Mouse (Mus musculus): ENCODE data around the gene Prpf8.
"Not testable (repeated sequence)": the region's sequence is repeated elsewhere in the genome, so short reads cannot be mapped to it uniquely, and the experiment has no call there.

Gene Prpf8

DNA sequence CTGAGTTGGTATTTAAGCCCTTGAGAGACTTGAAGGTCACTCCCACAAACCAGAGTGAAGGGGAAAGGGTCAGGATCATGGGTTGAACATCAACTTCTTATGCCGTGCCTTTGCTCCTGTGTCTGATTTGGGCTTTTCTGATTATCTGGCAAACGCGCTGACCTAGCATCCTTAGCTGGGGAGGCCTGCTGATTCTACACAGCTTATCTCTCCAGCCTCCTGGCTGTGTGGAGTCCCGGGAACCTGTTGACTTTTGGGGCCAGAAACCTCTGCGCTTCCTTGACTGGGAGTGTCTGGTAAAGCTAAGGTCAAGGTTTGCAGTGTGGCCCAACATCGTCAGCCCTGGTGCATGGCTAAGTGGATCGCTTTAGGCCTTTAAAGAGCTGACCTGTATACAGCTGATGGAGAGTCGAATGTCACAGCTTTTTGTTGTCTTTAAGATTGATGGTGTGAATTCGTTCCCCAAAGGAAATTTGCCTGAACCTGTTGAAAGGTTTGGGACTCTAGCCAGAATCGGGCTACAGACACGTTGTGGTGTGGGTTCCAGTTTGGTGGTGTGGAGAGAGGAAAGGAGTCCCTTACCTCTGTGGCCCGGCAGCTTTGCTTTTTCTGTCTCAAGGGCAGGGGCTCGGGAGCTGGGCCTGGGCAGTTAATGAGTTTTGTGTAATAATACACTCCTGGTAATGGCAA, 48.6 kb downstream of the Prpf8 start:
- DNase-seq: no peak

DNA sequence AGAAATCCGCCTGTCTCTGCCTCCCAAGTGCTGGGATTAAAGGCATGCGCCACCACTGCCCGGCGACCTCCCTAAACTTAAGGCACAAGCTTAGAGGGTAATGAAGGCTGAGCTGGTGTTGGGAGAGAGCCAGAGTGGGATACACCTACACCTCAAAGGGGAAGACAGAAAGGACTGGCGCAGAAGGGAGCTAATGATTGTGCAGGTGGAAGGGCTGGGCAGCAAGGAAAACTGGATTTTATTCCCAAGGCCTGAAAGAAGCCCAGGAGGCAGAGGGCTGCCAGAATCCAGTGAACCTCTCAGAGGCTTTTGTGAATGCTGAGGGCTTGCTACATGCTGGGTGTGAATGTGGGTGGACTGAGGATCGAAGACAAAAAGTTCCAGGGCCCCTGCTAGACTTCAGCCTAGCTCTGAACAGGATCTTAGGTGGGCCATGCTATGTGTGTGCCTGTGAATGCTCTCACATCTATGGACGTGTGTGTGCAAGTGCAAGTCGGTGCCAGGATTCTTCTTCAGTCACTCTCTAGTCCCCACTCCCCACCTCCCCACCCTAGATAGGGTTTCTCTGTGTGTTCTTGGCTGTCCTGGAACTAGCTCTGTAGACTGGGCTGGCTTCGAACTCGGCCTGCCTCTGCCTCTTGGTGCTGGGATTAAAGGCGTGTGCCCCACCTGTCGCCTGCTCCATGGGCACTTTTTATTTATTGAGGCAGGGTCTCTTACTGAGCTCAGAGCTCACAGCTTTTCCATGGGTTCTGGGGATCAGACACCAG, 49.8 kb downstream of the Prpf8 start:
- DNase-seq: no peak

DNA sequence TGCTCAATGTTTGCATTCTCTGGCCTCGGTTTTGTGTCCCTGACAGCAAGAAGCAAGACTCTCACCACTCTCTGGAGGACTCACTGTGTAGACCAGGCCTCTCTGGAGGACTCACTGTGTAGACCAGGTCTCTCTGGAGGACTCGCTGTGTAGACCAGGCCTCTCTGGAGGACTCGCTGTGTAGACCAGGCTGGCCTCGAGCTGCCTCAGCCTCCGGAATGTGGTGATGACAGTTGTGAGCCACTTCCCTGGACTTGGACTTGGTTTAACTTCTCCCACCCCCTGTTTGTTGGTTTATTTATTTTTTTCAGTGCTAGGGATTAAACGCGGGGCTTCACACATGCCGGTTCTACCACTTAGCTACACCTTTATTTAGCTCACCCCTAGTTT, 50.4 kb downstream of the Prpf8 start:
- DNase-seq: no peak

DNA sequence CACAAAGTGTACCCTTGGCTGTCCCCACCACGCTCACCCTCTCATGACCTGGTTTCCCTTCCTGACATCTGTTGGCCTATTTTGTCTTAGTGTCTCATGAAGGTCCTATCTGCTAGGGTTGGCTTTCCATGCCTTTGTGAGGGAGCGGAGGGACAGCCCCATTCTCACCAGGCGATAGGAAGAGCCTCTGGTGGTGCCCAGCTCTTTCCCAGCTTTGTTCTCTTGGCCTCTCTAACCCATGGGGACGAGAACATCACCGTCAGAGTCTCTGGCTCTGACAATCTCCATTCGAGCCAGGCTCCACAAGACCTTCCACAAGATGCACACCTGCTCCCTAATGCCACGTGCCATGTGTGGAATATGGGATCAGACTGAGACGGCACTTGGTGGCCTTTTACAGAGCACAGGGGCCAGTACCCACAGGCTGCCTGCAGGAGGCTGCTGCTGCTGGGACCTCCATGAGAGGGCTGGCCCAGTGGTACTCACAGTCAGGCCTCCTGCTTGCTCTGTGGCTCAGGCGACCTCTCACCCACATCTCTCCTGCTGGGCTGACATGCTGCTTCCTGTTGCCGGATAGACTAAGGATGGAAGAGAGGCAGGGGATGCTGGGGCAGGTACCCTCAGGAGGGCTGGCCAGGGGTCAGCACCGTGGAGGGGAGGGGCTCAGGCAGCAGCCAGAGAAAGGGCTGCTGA, 51.0 kb downstream of the Prpf8 start:
- no peak for DNase-seq

DNA sequence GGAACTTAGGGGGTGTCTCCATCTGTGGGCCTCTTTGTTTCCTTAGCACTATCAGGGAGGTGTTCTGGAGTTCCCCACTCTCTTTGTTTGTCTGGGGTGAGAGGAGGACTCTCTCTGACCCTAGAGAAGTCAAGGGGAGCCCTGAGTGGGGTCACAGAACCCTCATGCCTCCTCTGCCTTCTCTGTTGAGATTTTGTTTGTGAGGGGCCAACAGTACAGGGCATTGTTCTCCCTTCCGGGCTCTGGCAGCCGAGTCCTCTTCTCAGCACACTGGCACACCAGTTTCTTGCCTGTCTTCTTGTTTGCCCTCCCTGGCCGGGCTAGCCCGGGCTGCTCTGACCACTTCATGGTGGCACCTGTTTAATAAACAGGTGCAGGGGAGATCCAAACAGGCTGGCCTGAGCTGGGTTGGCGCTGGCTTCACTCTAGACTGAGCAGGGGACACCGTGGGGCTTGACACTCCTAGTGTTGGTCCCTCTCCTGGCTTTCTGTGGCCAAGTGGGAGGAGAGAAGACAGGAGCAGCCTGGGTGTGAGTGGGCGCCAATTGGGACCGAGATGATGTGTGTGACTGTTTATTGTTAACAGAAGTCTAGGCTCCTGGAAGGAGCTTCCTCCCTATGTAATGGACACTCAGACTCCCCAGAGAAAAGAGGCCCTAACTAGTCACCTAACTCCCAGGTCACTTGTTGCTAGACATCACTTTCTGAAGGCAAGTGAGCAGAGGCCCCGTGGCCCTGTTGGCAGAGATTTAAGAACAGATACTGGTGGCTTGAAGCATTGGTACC, 51.8 kb downstream of the Prpf8 start:
- DNase-seq: no peak

DNA sequence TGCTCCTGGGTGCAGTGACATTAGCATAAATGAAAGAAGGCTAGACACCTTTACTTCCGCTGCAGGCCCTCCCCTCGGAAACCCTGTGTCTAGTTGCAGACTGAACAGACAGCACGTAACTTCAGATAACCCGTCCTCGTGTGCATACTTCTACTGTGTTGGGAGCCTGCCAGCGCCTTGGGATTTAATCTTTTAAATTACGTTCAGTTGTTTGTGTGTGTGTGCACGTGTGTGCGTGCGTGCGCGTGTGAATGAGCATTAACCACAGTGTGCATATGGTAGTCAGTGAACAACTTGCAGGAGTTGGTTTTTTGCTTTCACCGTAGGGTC, 52.3 kb downstream of the Prpf8 start:
- no peak for DNase-seq

DNA sequence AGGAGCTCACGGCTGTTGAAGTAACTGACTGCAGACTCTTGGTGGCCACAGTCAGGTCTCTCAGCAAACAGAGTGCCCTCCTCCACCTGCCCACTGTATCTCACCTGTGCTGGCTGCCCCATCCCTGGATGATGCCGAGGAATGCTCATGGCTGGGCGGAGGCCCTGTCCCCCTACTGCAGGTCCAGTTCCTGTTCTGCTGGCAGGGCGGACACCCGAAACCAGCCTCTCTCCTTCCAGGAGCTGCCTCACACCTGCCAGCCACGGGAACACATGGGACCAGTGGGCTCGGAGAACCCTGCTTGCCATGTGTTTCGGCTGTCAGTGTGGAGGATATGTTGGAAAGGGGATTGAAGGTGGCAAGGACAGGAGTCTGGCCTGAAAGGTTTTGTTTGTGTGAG, 53.6 kb downstream of the Prpf8 start:
- no peak for DNase-seq

DNA sequence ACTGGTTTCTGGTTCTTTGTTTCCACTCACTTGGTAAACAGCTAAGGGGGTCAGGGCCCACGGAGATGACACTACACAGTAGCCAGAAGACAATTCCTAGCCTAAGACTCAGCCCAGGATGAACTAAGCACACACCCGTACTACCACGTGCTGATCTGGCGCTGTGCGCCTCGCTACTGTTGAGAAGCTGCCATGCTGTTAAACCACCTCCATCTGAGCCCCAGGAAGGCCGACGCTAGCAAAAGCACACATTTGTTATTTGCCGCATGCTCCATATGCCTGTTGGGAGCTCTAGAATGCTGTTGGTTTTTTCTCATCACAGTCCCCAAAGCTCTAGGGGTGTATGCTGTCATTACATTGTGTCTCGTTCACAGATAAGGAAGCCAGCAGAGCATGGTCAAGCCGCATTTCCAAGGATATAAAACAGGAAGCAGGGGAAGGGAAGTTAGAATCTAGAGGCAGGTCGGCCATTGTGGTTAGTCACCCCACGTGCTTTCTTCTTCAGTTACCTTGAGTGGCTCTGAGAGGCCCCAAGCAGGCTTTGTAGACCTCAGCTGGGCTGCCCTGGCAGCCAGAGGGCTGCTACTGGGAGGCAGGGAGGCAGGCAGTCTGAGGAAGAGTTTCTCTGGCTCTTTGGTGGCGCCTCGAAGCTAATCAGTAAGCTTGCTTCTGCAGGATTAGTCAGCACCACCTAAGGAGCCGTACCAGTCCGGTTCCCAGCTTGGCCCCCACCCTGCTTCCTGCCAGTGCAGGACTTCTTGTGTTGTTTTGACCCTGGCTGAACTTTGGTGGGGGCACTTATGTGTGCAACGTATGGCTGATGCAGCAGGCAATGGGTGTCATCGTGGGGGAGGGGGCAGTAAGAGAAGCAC, 54.3 kb downstream of the Prpf8 start:
- DNase-seq: no peak

DNA sequence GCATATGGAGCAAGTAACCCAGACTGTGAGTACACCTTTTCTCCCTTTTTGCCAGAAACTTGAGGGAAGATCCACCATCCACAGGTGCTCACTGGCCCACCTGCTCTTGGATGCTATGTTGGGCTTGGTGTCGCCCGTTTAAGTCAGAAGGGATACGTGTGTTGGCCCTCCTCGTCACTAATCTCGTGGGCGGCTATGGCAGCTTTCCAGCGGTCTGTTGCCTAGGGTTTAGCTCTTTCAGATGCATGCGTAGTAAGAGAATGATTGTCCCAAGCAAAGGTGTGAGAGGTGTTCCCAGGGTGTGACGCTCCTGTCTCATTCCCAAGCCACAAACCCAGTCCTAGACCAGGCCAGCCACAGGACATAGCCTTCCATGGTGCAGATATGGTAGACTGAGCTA, 58.1 kb downstream of the Prpf8 start:
- DNase-seq: no peak

DNA sequence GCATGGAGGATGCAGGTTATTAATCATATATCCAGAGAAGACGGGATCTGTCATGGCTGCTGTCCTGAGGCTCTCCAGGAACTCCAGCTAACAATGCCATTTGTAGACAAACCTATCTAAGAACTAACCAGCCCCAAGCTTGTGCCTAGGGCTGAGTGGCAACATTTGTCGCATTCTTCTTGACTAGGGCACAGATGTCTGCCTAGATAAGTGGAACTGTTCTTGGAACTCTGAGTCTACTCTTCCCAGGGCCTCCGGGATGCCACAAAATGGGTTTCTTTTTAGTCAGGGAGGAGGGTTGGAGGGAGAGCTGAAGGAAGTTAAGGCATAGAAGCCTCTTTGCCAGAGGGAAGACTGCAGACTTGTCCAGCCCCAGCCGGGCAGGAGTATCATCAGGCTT, 59.4 kb downstream of the Prpf8 start:
- no peak for DNase-seq

DNA sequence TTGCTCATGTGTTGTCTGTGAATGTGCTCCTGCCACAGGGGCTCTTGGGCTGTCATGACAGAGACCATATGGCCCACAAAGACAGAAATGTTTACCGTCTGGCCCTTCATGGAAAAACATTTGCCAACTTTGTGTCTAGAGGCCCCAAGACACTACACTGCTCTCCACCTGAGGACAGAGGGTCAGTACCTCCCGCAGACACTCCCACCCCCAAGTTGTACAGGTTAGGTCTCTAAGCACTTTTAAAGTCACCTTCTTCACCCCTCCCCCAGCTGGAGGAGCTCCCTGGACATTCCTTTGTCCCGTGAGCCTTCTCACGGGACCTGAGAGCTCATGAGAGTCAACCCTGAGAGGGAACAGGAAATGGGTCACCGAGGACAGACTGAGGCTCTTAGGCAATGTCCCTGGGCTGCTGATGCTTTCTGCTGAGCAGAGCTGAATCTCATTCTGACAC, 63.1 kb downstream of the Prpf8 start:
- DNase-seq: peak; percentile 67

DNA sequence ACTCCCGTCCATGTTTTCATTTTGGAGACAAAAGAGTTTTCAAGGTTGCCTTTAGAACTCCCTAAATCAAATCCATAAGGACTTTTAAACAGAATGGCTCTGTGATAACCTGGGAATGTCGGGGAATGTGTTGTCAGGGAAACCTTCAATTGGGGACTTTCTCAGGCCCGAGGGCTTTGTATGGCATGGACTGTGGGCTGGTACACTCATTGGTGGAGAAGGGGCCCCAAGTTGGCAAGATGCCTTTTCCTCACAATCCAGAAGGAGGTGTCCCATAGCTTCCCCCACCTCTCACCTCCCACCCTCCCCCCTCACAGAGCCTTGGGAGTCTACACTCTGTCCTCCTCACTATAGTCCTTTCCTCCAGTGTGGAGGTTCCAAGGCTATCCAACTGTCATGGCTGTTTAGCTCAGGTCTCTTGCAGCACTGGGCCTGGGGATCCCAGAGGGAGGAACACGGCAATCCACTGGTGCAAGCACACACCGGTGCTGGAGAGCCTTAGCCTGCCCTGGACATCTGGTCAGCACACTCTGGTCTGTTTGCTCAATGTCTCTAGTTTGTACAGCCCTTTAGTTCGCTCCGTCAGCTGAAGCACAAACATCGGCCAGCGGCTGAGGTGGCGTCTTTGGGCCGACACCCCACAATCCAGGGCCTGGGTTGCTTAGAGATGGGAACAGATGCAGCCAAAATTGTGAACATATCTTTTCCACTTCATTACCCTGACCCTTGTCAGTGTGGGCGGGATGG, 63.8 kb downstream of the Prpf8 start:
- DNase-seq: peak; percentile 73

DNA sequence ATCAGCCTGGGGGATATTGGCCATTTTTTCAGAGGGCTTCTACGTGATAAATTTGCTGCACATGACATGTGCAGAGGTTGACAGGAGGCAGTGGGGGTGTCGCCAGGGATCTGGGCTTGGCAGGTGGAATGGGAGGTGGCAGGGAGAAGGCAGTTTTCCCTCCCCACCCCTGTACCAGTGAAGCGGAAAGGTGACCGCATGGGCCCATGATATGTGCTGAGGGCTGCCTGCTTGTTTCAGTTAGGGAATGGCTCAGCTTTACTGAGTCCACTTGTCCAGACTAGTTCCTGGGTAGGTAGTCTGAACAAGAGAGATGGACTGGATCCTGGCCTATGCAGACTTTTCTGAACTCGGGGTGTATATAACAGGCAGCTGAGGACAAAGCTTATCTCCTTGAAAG, 64.7 kb downstream of the Prpf8 start:
- no peak for DNase-seq

DNA sequence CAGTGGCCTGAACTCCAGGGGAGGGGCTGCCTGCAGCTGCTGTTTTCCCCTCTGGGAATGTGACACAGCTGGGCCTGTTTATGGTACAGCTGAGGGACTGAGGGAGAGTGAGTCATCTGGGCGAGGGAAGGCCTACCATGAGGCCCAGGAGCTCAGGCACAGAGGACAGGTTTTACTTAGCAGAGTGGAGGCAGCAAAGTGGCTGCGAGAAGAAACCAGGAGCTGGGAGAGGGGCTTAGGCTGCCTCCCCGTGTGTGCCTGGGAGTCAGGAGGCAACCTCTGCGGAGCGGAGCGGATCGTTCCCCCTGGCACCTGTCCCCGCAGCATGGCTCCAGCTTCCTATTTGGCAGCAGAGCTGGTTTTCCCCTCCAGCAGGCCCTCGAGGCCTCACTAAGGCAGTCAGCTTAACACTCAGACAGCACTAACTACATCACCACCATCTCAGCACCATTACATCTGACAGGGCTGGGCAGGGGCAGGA, 65.4 kb downstream of the Prpf8 start:
- DNase-seq: peak; percentile 58

DNA sequence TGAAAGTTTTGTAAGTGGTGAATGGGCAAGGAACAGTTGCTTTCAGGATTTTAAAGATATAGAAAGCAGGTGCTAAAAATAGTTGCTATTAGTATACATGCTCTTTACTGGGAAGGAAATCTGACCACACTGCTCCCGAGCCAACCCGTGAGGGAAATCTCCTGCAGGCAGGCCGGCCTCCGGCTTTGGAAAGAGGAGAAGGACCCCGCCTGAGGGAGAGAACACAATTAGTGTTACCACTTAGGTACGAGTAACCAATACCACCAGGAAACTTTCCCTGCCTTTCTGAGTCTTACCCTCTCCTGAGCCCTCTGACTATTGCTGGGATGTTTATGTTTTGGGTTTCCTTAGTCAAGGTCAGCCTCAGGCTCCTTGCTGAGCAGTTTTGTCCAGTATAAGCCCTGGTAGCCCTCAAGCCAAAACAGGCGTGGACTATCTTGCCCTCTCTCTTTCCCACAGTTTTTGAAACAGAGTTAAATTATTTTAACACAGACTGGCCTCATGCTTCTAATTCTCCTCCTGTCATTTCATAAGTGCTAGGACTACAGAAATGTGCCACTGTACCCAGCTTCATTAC, 66.4 kb downstream of the Prpf8 start:
- no peak for DNase-seq

DNA sequence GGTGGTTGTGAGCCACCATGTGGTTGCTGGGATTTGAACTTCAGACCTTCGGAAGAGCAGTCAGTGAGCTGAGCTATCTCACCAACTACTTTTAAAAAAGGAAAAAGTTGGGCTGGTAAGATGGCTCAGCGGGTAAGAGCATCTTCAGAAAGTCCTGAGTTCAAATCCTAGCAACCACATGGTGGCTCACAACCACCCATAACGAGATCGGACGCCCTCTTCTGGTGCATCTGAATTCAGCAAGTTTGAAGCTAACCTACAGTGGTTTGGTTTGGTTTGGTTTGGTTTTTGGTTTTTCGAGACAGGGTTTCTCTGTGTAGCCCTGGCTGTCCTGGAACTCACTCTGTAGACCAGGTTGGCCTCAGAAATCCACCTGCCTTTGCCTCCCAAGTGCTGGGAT, 69.4 kb downstream of the Prpf8 start:
- not testable (repeated sequence) for DNase-seq

DNA sequence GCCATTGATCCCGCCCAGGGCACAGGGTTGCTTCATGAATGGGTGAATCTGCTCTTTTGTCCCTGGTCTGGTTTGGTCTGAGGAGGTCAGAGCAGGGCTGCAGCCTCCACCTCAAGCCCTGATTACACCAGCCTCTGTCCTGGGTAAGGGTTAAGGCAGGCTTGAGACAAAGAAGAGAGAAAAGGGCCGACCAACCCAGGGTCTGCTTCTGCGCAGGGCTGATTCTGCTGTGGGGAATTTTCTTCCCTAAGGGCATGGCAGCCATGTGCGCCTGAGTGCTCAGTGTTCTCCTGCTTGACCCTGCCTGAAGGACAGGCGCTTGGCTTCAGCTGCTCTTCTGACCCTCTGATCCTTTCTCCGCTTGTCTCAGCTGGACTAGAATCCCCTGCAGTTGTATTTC, 70.5 kb downstream of the Prpf8 start:
- no peak for DNase-seq

DNA sequence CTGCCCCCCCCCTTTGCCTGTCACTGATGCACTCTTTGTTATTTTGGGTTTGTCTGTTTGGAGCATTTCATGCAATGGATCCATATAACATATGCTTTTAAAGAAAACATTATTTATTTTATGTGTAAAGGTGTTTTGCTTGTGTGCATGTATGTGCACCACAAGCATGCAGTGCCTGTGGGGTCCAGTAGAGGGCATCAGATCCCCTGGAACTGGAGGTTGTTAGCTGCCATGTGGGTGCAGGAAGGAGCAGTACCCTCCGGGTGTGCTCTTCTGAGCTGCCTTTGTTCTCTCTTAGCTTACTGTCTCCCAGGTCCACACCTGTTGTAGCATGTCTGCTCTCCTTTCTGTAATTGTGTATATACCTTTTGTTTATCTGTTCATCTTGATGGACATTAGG, 71.5 kb downstream of the Prpf8 start:
- DNase-seq: no peak

All from lung, postnatal 14 days (tissue).